Mouse (Mus musculus): ENCODE measurements around the gene Mfsd12.

GRCm38 (mm10) chr10:81358209-81358608 is 918 bp downstream of the Mfsd12 start:
- no peak for TF ChIP-seq CTCF (IDR thresholded peaks at IDR 0.05; ENCODE audit: control insufficient read depth, insufficient read depth, insufficient read length)
- TF ChIP-seq FOSL1 (IDR thresholded peaks at IDR 0.05; ENCODE audit: insufficient read depth, low read length, poor library complexity, severe bottlenecking): no peak
- no peak for TF ChIP-seq MAX (IDR thresholded peaks at IDR 0.05)

Data from C2C12 (cell line).